Mouse (Mus musculus): Measurements from ENCODE around the gene Gm21833.
"Not testable (repeated sequence)": the region's sequence is repeated elsewhere in the genome, so short reads cannot be mapped to it uniquely, and the experiment has no call there.

The Gm21833 gene

DNA sequence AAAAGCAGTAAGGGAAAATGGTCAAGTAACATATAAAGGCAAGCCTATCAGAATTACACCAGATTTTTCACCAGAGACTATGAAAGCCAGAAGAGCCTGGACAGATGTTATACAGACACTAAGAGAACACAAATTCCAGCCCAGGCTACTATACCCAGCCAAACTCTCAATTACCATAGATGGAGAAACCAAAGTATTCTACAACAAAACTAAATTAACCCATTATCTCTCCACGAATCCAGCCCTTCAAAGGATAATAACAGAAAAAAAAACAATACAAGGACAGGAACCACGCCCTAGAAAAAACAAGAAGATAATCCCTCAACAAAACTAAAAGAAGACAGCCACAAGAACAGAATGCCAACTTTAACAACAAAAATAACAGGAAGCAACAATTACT is at the start of gene Gm21833:
TSS of gene Gm21833 (plus strand) at position 301 of the 400 bp plus-strand sequence.
- DNase-seq (ENCODE audit: low spot score in 2 of 2), result not testable (repeated sequence)

- DNase-seq (ENCODE audit: low spot score in 2 of 2), result no peak
Observed at GRCm38 (mm10) chr16:82789521-82789920, 38.7 kb upstream of the Gm21833 start.

DNA sequence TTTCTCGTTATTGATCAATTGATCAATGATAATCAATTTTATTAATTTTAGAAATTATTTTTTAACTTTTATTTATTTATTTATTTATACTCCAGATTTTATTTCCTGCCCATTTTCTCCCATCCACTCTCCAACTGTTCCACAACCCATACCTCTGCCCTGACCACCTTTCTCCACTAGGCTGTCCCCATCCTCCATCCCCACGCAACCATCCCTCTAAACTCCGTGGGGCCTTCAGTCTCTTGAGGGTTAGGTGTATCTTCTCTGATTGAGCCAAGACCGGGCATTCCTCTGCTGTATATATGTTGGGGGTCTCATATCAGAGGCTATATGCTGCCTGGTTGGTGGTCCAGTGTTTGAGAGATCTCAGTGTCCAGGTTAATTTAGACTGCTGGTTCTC is 31.7 kb upstream of the Gm21833 start:
- DNase-seq (ENCODE audit: low spot score in 2 of 2), result no peak

GRCm38 (mm10) chr16:82815255-82815654 is 12.9 kb upstream of the Gm21833 start:
- no peak for DNase-seq (ENCODE audit: low spot score in 2 of 2)

GRCm38 (mm10) chr16:82816615-82817014 is 11.6 kb upstream of the Gm21833 start:
- DNase-seq (ENCODE audit: low spot score in 2 of 2), result no peak

- no peak for DNase-seq (ENCODE audit: low spot score in 2 of 2)
Observed at GRCm38 (mm10) chr16:82855752-82856151, 27.6 kb downstream of the Gm21833 start.

DNA sequence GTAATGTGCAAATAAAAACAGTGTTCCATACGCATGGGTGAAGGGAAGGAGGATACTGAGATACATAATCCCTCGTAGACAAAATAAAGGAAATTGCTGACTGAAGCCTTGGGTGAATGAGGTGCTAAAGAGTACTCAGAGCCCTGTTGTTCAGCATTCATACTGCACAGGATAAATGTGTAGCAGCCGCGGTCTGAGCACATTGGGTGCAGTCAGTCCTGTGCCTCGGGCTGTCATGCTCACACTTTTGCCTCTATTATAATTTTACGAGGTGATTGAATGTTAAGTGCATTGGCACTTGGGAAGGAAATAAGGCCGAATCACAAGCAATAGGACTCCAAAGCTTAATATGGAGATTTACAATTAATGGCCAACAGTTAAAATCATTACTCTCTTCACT is 36.4 kb downstream of the Gm21833 start:
- no peak for DNase-seq (ENCODE audit: low spot score in 2 of 2)
